Mouse (Mus musculus) testis, adult 2 months (tissue): Measurements from ENCODE around the gene Sh2d1a. TPM values are rescaled to one million over a fixed set of nuclear protein-coding genes. Genes with fewer than 3 reads are reported as not detected.

ENCODE experiments used
- H3K27ac ChIP-seq: fragments of 200-500 bp; 2 replicates; pipeline ENCODE4 v1.5.1; 2012; ENCODE audit warnings: low read depth, low read length; ENCODE audit not compliant: control insufficient read depth, insufficient read depth
- H3K27me3 ChIP-seq: fragments of 200-500 bp; 2 replicates; pipeline ENCODE4 v1.6.1; 2012; ENCODE audit warnings: mild to moderate bottlenecking, low read length, moderate library complexity; ENCODE audit not compliant: control insufficient read depth, insufficient read depth
- H3K36me3 ChIP-seq: fragments of 200-500 bp; 2 replicates; pipeline ENCODE4 v1.6.1; 2012; ENCODE audit warnings: mild to moderate bottlenecking, low read length; ENCODE audit not compliant: control insufficient read depth, insufficient read depth
- H3K4me1 ChIP-seq: fragments of 200-500 bp; 2 replicates; pipeline ENCODE4 v1.6.1; 2012; ENCODE audit warnings: low read length; ENCODE audit not compliant: control insufficient read depth, insufficient read depth
- H3K4me3 ChIP-seq: fragments of 200-500 bp; 2 replicates; pipeline ENCODE4 v1.5.1; 2012; ENCODE audit warnings: low read depth, mild to moderate bottlenecking, low read length, moderate library complexity, mixed read lengths; ENCODE audit not compliant: control insufficient read depth
- CTCF ChIP-seq: fragments of 200-500 bp; IDR thresholded peaks from 2 replicates; pipeline ENCODE4 v1.5.1; 2012; ENCODE audit warnings: low read depth, mild to moderate bottlenecking, inconsistent platforms, low read length, moderate library complexity; ENCODE audit not compliant: control insufficient read depth, insufficient read depth, insufficient replicate concordance
- POLR2A ChIP-seq: fragments of 200-500 bp; IDR thresholded peaks from 2 replicates; pipeline ENCODE4 v1.6.1; 2012; ENCODE audit warnings: low read depth, mild to moderate bottlenecking, inconsistent platforms, low read length, moderate library complexity; ENCODE audit not compliant: control insufficient read depth
- polyA plus RNA-seq: library from polyadenylated mRNA; depleted of rRNA; stranded (reverse); fragments of >200 nt; gene quantifications from 2 replicates; pipeline ENCODE4 v1.2.3, GENCODE M21; 2012; rRNA removed

The Sh2d1a gene
- polyA plus RNA-seq, 1 experiment: not detected

GRCm38 (mm10) chrX:42522868-42523267 is 20.6 kb downstream of the Sh2d1a start:
- H3K4me3 ChIP-seq: no peak overlapping the region
- no peaks in the 10 kb centered on the region for H3K27me3 ChIP-seq
- TF ChIP-seq POLR2A: no peak
- no peak for TF ChIP-seq CTCF
- H3K27ac ChIP-seq: no peak overlapping the region
- H3K36me3 ChIP-seq: no peaks in the 10 kb centered on the region
- no peaks in the 10 kb centered on the region for H3K4me1 ChIP-seq

DNA sequence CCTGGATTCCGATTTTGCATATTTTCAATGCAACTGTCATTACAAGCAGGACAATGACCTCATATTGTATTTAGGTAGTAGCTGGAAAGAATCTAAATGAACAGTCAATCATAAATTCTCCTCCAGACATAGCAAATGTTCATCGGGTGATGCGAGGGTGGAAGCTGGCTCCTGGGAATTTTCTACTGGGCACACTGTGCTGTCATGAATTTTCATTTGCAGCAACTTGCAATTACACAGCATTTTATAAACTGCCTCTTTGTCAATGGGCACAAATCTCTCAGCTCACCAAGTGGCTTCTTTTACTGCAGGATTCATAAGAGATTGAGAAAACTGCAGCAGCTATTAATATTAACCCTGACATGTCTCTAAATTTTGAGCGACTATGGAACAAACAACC is 28.4 kb downstream of the Sh2d1a start:
- TF ChIP-seq CTCF (no peak), POLR2A (no peak)
- Histone ChIP-seq H3K4me3 (no peak overlapping the region), H3K27ac (no peak overlapping the region), H3K36me3 (no peaks in the 10 kb centered on the region), H3K4me1 (peaks cover 2% of the 10 kb centered on the region; the same call in 1 of the 2 replicates), H3K27me3 (no peaks in the 10 kb centered on the region)

- Histone ChIP-seq H3K27ac (no peak overlapping the region), H3K4me1 (no peaks in the 10 kb centered on the region), H3K4me3 (no peak overlapping the region), H3K27me3 (no peaks in the 10 kb centered on the region), H3K36me3 (no peaks in the 10 kb centered on the region)
- TF ChIP-seq CTCF (no peak), POLR2A (no peak)
Measured at GRCm38 (mm10) chrX:42540030-42540755, 37.9 kb downstream of the Sh2d1a start.

GRCm38 (mm10) chrX:42540756-42541053 is 38.5 kb downstream of the Sh2d1a start:
- Histone ChIP-seq H3K36me3 (no peaks in the 10 kb centered on the region), H3K27ac (no peak overlapping the region), H3K4me3 (no peak overlapping the region), H3K27me3 (no peaks in the 10 kb centered on the region), H3K4me1 (no peaks in the 10 kb centered on the region)
- TF ChIP-seq POLR2A (no peak), CTCF (no peak)

GRCm38 (mm10) chrX:42545076-42545475 is 42.8 kb downstream of the Sh2d1a start:
- no peaks in the 10 kb centered on the region for H3K36me3 ChIP-seq
- H3K4me3 ChIP-seq: no peak overlapping the region
- TF ChIP-seq CTCF (no peak), POLR2A (no peak)
- H3K4me1 ChIP-seq: no peaks in the 10 kb centered on the region
- H3K27me3 ChIP-seq: no peaks in the 10 kb centered on the region
- H3K27ac ChIP-seq: no peak overlapping the region

DNA sequence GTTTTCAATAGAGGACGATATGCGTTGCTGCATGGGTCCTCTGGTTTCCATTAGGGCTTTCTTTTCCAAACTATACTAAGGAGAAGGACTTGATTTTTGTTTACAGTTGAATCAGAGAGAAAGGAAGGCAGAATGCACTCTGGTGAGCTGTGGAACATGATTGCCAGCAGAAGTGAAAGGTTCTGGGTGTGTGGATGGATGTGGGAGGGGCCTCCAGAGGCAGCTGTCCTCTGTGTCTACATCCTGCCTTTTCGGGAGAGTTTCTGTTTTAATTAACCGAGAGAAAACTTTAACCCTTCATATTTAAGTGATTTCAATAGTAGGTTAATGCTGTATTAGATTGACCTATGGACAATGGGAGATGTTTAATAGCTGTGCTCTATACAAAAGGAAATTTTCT is 46.3 kb downstream of the Sh2d1a start:
- no peaks in the 10 kb centered on the region for H3K27me3 ChIP-seq
- H3K4me1 ChIP-seq: no peaks in the 10 kb centered on the region
- no peak overlapping the region for H3K27ac ChIP-seq
- no peak for TF ChIP-seq CTCF
- no peak for TF ChIP-seq POLR2A
- no peak overlapping the region for H3K4me3 ChIP-seq
- no peaks in the 10 kb centered on the region for H3K36me3 ChIP-seq

GRCm38 (mm10) chrX:42557284-42557683 is 55.0 kb downstream of the Sh2d1a start:
- Histone ChIP-seq H3K4me1 (no peaks in the 10 kb centered on the region), H3K36me3 (no peaks in the 10 kb centered on the region), H3K4me3 (no peak overlapping the region), H3K27ac (no peak overlapping the region), H3K27me3 (no peaks in the 10 kb centered on the region)
- TF ChIP-seq CTCF (no peak), POLR2A (no peak)

DNA sequence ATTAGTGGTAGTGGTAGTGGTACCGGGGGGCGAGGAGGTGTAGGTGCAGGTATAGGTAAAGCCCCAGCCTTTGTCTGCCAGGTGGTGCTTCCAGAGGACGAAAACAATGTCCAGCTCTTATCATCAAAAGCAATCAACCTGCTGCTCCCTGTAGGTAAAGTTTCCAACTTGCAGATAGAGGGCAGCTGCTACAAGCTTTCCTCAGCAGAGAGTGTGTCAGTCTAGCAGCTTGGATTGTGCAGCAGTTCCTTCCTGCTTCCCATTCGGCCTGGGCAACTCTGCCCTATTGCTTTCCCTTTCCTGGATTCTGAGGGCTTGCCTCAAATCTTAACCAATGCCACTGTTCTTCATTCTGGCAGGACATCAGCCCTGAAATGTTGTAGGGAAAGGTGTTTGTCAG is 56.4 kb downstream of the Sh2d1a start:
- Histone ChIP-seq H3K27me3 (no peaks in the 10 kb centered on the region), H3K36me3 (no peaks in the 10 kb centered on the region), H3K4me1 (no peaks in the 10 kb centered on the region), H3K4me3 (no peak overlapping the region), H3K27ac (no peak overlapping the region)
- TF ChIP-seq POLR2A (no peak), CTCF (no peak)

Other genes starting within 250 kb of the Sh2d1a start
- gene Tex13c2, start 12.8 kb upstream of the Sh2d1a start, polyA plus RNA-seq: 5.2 and 5.3 TPM in 2 replicates